Mouse (Mus musculus) 3T3-L1 (cell line): Measurements from ENCODE around the gene Cox7a2.

Experiments
- DNase-seq: peaks from one replicate; pipeline ENCODE4 v3.0.0-alpha.2; 2015; ENCODE audit warnings: low read depth, low spot score

Gene Cox7a2

DNA sequence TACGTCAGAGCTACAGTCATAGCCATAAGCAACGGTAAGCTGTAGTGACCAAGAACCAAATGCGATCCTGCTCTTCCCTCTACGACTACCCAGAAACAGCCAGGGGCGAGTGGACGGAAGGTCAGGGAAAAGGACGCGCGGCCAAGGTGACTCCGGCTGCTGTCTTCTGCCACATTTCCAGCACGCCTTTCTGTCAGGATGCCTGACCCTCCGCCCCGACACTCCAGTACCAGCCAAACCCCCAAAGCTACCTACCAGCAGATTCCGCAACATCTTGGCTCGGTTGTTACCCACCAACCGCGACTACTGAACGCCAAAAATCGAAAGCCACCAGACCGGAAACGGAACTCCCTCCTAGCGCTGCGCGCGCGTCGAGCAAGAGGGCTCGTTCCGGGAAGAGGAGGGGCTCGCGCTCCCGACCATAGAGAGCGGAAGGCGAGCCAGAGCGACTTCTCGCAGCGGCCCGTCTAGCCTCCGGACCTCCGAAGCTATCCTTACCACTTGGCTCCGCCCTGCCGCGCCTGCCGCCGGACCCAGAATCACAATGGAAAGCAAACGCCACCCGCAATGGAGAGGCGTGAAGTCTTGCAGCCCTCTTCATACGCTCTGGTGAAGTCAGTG, at the start of gene Cox7a2:
TSS of gene Cox7a2 (minus strand) at position 494 of the 621 bp plus-strand sequence.
- DNase-seq: peak; percentile 95

DNA sequence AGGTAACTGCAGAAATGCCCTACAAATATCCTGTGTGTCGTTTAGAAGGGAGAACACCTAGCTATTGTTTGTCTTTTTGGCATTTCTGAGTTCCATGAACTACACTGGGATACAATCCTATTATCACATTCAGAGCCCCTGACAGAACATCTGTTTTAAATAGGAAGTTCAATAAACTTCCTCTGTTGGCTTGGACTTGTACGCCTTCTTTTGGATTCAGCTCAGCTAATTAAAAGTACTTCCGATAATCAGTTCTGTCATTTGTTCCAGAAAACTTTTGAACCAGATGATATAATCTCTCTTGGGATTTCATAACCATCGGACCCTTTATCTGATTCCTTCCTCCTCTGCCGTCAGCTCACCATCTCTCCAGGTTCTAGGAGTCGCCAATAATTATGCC, 49.7 kb upstream of the Cox7a2 start:
- no peak for DNase-seq

DNA sequence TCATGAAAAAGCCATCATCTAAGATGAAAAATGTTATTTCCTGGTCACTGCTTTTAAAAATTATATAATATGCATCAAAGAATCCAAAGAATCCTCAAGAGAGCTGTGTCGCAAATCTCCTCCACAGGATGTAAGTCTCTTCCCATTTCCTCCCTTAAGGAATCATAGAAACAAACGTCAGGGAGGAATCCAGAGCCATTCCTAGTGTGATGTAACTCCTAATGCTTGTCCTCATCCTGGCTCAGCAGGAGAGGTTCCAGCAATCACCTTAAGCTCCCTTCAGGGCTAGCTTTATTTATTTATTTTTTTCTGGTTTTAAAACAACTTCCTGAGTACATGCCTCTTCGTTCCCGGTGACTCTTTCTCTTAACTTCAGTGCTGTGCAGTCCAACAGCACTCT, 47.5 kb upstream of the Cox7a2 start:
- DNase-seq: no peak

DNA sequence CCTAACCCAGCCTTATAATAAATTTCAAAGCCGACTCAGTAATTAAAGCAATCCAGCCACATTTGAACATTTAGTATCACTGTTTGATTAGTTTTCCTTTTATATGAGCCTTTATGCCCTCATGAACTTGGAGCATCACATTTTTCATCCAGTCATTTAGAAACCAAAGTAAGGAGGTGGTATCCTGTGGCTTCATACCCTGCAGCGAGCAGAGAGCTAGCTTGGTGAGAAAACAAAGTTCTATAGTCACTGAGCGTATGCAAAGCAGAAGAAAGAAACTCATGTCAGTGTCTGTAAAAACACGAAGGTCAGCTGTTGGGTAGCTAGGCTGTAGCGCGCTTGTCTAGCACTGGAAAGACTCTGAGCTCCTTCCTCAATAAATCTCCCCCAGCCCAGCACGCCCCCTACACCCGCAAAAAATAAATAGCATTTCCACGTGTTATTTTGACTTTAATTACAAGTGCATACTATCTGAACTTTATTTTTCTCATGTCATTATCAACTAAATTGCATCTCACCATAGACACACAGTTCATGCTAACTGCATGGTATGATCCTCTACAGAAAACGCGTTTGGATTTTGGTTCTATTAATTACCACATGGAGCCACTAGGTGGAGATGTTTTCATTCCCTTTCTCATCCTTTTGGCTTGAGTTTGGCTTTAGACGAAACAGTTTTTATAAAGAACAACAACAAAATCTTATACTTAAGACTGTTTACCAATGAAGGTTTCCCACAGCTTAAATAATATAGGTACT, 46.8 kb upstream of the Cox7a2 start:
- DNase-seq: peak; percentile 78

DNA sequence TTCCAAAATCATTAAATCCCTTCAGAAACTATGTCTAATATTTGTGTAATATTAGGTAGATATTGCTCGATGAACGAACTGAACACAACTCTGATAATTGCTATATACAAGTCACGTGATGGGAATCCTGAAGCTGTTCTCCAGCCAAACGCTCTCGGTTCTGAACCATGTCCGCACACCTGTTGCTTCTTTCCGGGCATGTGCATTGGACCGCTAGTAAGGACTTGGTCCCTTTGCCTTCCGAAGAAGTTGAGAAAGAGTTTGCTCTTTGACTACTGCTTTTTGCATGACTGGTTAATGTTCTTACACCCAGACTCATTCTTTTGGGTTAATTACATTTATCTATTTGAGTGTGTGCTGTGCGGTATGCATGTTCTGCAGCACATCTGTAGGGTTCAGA, 45.7 kb upstream of the Cox7a2 start:
- no peak for DNase-seq

DNA sequence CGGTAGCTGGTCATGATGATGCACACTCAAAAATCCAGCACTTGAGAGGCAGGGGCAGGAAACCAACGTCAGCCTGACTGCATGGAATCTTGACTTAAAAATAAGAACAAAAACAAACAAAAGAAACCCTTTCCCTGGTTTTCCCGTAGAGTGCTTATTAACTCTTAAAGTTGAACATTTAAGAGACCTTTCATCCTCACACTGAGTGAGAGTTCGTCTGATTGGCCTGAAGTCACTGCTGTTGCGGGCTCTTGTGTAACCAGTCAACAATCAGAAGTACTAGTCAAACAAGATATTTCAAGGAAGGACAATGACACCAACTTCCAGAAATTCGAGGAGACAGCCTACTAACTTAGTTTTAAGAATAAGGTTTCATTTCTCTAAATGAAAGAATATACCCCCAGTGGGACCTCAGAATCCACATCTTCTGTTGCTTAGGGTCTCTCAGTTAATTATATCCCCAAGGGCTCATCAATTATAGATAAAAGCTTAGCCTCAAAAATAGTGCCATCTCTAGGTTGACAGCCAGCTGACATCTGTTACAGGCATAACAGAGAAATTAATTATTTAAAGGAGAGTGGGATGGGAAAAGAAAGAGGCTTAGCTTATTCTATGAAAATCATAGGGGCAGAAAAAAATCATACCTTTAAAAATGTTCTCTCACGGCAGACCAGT, 36.9 kb upstream of the Cox7a2 start:
- DNase-seq: no peak

DNA sequence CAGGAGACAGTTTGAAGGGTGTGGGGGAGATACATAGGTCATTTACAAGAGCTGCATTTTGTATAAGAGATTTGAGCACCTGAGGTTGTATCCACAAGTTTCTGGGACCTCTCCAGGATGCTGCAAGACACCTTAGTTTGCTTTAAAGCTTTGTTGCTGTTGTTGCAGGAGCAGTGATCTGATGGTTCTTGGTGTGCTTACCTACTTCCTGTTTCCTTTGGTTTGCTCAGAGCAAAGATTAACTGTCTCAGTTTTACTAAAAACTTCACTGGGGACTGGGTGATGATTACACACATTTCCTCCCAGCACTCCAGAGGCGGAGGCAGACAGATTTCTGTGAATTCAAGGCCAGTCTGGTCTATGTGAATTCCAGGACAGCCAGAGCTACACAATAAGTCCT, 35.4 kb upstream of the Cox7a2 start:
- DNase-seq: no peak

DNA sequence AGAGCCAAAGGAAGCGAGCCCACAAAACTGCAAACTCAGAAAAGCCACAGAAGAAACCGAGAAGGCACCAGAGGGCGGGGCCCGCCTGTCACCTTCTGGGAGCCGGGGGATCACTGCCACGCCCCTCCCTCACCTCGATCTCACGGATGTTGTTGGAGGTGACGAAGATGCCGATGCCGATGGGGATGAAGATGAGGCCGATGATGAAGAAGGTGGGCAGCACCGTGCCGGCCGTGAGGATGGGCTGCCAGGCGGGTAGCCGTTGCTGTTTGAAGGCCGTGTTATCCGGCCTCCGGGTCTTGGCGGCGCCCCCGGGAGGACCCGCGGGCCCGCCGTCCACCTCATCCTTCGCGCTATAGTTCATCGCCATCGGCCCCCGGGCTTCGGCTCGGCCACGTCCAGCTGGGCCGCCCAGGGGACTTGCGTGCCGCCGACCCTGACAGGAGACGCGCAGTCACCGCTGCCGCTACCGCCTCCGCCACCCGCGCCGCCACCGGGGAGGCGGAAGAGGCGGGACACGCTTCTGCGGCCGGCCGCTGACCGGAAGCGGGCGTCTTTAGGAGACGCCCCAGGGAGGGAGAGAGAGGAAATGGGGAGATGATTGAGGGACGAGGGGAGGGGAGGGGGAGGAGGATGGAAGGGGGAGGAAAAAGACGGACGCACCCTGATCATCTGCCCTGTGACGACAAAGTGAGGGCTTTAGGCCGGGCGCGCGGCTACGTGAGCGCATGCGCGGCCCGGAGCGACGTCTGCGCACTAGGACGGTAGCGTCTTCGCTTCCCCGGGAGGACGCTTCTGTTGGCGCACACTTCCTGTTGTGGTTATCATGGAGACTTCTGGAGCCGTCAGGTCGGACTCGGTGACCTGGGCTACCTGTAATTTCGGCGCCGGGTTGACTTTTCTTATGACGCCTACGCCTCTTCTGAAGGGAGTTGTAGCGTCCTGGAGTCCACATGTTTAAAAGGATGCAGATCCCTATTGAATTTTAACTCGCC, 33.5 kb upstream of the Cox7a2 start, which contains the start of gene Tmem30a:
TSS of gene Tmem30a (minus strand) at position 667 of the 995 bp plus-strand sequence.
- DNase-seq: peak; percentile 97

DNA sequence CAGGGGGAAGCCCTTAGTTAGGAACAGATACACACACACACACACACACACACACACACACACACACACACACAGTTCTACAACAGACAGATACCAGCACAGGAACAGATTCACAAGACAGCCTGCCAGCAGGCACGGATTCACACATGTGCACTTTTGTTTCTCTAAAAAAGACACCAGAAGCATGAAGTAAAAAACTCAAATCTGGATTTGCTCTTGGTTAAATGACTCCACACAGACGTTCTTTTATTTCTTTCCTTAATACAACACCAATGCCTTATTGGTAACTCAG, 26.1 kb upstream of the Cox7a2 start:
- no peak for DNase-seq

DNA sequence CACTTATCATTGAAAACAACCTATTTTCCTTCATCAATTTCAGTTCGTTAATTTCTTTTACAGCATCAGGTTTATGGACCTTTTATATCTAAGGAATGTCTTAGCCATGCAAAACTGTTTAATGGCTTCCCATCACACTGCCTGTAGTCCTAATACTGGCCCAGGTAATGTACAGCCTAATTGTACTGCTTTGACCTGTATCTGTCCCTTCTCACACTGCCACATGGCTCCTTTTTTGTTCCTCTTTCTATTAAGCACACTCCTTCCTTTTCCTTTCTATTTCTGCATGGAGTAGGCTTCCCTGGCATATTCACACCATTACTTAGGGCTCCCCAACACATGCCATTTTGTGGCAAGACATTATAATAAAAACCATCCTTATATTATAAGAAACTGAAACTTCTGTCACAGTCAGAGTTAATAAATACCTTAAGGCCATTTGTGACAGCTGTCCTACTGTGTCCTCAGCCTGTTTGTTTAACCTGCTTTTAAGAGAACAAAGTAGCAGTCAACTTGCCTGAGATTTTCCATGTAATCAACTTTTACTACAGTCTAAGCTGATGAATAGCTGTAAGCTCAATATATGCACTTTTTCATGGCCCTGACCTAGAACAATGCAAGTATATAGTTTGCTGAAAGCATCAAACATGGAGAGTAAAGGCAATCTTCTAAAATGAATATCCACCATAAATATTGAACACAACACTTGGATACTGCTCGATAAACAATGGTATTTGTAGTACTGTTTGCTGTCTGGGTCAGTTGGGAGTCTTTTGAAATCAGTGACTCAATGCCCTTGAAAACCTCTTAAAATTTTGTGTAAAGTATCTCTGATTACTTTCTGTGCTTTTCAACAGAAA, 25.5 kb upstream of the Cox7a2 start:
- DNase-seq: no peak

DNA sequence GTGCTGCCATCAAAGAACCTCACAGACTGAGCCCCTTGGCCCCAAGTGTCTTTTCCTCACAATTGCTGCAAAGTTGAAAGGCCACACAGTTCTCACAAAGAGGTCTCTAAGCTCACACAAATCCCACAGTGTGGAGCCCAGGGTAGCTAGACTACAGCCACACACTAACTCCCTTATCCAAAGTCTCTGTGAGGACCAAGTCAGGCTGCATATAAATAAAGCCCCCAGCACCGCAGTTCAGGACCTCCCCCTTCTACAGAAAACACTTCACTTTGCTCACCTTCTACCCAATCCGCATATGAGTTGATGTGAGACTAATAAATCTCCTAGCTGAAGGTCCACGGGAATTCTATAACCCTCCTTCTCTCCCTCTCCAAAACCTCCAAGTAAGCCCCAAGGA, 24.8 kb upstream of the Cox7a2 start:
- no peak for DNase-seq

DNA sequence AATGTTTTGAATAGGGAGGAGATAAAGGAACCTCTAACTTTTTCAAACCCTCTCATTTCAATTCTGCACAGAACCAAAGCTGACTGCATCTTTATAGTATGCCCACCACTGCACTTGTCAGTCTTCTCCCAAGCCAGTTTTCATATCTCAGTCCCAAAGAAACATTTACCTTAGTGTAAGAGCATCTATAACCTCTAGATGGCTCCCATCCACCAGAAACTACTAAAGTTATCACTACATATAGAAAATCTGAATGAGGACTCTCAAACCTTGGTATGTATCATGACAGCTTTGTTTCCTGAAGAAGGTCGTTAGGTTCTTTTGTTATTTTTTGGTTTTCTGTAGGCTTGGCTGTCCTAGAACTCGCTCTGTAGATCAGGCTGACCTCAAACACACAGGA, 19.7 kb upstream of the Cox7a2 start:
- DNase-seq: peak; percentile 45

DNA sequence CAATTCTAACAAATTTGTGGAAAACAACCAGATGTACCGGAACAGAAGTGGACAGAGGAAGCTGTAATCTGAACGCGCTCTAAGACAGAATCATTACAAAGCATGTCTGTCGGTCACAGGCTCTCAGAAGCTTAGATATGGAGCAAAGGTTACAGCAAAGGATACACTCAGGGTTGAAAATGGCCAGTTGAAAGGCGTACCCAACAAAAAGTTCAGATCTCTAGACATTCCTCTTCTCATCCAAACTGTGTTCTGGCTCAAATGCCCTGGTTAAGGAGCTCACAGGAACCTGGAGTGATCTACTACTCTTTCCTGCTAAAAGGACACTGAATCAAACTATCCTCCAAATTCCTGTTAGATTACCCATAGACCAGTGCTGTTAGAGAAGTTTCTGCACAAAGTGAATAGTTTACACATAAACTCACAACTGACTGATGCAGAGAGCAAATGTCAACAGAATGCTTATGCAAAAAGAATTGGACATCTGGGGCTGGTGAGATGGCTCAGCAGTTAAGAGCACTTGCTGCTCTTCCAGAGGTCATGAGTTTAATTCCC, 7.4 kb upstream of the Cox7a2 start:
- peak; percentile 14 for DNase-seq

DNA sequence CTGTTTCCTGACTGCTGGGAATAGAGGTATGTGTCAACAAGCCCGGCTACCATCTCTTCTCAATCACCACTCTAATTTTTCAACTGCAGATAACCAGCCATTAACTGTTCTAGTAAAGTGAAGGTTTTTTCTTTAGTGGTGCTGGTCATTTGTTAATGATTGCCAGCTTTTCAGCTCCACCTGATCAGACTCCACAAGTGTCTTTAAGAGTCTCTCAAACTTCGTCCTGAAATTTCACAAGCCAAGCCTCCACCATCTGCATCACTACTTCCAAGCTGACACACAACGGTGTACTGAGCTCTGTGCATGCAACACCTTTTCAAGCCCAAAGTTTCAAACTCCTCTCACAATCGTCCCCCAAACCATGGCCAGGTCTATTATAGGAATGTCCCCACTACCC, 5.7 kb upstream of the Cox7a2 start:
- DNase-seq: no peak

DNA sequence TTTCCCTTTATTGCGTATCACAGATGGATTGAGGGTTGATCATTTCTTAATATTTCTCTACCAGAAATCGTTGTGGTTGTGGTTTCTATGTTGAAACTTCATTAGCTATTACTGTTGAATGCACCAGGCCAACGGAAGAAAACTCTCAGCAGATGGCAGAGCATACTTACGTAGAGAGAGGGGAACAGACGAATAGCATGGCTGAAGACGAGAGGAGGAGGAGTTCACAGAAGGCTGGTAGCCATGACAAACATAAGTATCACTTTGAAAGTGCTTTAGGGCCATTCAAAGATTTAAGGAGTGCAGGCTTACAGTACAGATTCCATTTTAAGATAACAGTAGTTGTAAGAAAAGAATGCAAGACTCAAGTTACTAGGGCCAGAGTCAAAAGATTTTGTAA, 2.8 kb upstream of the Cox7a2 start:
- no peak for DNase-seq

DNA sequence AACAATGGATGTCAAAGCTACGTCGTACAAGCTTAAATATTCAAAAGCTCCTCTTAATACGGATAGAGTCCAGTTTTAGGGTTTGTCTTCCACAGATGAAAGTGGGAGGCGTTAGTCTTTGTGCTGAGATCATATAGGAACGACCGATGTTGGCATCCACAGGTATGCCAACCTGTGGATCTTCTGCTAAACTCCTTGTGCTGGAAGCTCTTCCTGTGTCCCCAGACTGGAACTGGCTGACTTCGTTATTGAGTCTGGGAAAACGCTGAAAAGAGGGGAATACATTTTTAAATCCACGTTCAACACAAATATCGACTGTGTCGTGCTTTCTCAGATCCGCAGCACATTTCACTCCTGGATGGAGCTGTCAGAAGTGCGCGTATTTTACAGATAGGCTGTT, 398 bp upstream of the Cox7a2 start:
- no peak for DNase-seq

DNA sequence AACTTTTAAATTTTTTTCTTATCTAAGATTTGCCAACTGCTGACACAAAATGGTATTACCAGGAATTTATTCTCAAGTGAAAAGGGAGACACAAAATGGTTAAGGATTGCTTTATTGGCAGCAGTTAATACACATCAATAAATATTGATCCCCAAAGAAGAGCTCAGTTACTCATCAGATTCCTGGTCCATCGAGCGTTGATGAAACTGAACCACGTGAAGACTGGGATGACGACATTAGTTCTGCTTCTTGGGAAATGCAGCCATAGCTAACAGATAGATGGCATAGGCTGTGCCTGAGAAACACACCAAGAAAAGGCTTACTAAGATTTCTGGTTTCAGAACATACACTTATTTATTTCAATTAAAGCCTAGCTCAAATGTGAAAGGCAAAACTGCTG, 4.4 kb downstream of the Cox7a2 start:
- no peak for DNase-seq

DNA sequence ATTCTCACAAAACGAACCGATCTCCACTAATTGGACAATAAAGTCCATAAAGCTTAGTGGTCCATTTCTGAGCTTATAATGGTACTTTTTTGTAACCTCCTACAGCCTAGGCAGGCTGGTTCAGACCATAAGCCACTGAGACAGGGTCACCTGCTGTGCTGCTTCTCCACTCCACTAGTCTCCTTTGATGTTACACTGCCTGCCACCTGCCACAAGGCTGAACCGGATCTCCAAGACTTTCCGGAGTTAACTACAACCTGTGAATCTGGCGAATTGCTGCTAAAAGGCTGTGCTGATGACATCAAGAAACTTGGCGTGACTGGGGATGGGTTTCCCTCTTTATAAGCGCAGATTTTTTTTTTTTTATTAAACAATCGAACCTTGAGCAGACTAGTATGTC, 7.8 kb downstream of the Cox7a2 start:
- DNase-seq: no peak

DNA sequence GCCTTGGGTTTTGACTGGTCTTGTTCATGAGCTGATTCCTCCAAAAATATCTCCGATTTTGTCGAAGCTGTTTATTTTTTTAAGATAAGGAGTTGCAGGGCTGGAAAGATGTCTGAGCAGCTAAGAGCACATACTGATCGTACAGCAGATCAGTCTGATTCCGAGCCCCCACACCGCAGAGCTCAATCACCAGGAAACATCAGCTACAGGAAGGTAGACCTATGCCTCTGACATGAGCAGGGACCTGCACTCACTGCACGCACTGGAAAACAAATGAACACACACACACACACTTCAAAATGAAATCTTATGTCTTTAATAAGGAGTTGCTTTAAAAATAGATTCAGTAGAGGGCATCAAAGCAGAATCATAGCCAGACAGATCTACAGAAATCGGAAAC, 9.0 kb downstream of the Cox7a2 start:
- DNase-seq: no peak

DNA sequence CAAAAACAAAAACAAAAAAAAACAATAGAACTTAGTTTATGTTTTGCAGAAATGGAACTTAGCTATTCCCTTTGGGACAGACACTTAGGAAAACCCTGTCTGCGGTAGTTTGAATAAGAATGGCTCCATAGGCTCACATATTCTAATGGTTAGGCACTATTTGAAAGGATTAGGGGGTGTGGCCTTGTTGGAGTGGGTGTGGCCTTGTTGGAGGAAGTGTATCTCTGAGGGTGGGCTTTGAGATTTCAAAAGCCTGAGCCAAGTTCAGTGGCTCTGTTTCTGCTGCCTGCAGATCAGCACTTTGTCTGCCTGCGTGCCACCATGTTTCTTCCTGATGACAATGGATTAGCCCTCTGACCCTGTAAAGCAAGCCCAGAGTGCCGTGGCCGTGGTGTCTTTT, 14.6 kb downstream of the Cox7a2 start:
- no peak for DNase-seq

DNA sequence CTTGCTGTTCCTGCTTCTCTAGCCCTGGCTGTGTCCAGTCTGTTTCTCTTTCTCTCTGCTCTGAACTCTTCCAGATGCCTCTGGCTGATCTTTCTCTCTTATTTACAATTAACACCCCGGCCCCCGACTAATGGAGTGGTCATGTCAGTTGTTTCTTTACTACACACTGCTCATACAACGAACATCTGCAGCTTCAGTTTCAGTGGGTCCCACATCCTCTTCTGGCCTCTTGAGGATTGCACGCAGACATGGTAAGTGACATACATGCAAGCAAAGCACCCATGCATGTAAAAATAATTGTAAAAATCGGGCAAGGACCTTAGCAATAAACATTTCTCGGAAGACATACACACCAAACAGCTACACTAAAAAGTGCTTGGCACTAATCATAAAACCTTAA, 24.1 kb downstream of the Cox7a2 start:
- no peak for DNase-seq
